Mouse (Mus musculus): Measurements from ENCODE around the gene Lsm7. TPM values are rescaled to one million over a fixed set of nuclear protein-coding genes. Genes with fewer than 3 reads are reported as not detected.
A peak's percentile ranks its signal among the peaks of the same experiment; 100 is the strongest.
"Not testable (repeated sequence)": the region's sequence is repeated elsewhere in the genome, so short reads cannot be mapped to it uniquely, and the experiment has no call there.

Gene Lsm7
- total RNA-seq, 4 experiments from 2014 or later: 6.2 to 19.0 (median 14.5) TPM

DNA sequence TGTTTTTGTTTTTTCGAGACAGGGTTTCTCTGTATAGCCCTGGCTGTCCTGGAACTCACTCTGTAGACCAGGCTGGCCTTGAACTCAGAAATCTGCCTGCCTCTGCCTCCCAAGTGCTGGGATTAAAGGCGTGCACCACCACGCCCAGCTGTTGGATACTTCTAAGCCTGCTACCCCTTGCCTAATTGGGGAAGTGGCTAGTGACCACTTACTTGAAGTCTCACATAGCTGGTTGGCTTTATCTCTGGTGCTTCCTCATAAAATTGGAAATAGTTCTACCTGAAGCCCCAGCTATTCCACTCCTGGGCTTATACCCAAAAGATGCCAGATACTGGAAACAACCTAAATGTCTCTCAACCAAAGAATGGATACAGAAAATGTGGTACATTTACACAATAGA lies 38.7 kb downstream of the Lsm7 start:
- DNase-seq (ENCODE audit: low spot score in 2 of 2): not testable (repeated sequence)

DNA sequence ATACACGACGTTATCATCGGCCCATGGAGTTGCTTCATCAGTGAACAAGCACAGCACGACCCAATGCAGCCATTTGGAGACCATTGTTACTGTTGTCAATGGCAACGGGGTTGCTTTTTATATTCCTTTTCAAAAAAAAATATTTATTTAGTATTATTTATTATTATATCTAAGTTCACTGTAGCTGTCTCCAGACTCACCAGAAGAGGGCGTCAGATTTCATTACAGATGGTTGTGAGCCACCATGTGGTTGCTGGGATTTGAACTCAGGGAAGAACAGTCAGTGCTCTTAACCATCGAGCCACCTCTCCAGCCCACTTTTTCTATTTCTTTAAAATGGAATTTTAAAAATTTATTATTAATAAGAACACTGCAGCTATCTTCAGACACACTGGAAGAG lies 40.2 kb downstream of the Lsm7 start:
- DNase-seq (ENCODE audit: low spot score in 2 of 2): no peak

- peak; percentile 77 to 79 for DNase-seq (ENCODE audit: low spot score in 2 of 2)
Measured at GRCm38 (mm10) chr10:80813366-80813765, 41.6 kb downstream of the Lsm7 start, which contains the start of gene Jsrp1. Gene Jsrp1 (minus strand): TSS chr10:80813498.

GRCm38 (mm10) chr10:80812391-80813041 lies 42.5 kb downstream of the Lsm7 start:
- peak; percentile 60 to 78 for DNase-seq (ENCODE audit: low spot score in 2 of 2)

- no peak for DNase-seq (ENCODE audit: low spot score in 2 of 2)
Measured at GRCm38 (mm10) chr10:80810084-80810483, 44.9 kb downstream of the Lsm7 start.

GRCm38 (mm10) chr10:80808985-80809632 lies 45.9 kb downstream of the Lsm7 start:
- no peak for DNase-seq (ENCODE audit: low spot score in 2 of 2)

DNA sequence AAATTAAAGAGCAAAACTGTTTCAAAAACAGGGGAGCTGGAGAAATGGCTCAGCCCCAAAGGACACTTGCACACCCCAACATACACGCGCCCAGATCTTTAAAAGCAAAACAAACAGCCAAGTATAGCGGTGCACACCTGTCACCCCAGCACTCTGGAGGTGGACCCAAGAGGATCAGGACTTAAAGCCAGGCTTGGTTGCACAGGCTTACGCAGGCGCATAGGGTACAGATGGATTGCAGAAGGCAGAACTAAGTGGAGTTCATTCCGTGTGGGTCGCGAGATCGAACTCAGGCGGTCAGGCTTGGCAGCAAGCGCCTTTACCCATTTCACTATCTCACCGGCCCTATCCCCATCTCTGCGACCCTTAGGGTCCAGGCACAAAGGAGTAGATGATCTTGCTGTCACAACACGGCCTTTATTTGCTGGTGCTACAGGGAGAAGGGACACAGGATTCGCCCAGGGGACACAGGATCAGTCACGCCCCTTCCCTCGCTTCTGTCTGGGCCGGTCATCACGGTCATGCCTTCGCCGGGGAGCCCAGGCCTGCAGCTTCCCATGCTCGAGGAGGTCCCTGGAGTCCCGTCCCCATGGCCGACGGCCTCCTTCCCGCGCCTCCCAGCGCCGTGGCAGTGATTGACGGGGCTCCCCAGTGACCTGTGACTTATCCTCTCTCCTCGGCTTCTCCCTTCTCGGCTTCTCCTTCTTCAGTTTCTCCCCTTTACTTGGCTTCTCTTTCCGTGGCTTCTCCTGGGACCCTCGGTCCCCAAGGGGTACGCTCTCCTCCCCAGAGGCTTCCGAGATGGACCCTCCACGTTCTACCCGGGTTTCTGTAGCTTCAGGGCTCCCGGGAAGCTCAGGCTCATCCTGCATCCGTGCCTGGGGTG lies 46.7 kb downstream of the Lsm7 start:
- DNase-seq (ENCODE audit: low spot score in 2 of 2): no peak

DNA sequence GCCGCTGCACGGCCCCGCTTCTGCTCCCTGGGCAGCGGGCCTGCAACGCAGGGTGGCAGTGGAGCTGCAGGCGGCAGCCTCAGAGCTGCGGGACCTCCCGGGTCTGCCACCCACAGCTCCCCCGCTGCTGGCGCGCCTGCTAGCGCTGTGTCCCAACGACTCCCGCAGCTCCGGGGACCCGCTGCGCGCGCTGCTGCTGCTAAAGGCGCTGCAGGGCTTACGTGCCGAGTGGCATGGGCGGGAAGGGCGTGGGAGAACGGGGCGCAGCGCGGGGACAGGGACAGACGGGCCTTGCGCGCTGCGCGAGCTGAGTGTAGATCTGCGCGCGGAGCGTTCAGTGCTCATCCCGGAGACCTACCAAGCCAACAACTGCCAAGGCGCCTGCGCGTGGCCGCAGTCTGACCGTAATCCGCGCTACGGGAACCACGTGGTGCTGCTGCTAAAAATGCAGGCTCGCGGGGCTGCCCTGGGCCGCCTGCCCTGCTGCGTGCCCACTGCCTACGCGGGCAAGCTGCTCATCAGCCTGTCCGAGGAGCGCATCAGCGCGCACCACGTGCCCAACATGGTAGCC lies 47.9 kb downstream of the Lsm7 start:
- peak; percentile 59 to 83 for DNase-seq (ENCODE audit: low spot score in 2 of 2)

DNA sequence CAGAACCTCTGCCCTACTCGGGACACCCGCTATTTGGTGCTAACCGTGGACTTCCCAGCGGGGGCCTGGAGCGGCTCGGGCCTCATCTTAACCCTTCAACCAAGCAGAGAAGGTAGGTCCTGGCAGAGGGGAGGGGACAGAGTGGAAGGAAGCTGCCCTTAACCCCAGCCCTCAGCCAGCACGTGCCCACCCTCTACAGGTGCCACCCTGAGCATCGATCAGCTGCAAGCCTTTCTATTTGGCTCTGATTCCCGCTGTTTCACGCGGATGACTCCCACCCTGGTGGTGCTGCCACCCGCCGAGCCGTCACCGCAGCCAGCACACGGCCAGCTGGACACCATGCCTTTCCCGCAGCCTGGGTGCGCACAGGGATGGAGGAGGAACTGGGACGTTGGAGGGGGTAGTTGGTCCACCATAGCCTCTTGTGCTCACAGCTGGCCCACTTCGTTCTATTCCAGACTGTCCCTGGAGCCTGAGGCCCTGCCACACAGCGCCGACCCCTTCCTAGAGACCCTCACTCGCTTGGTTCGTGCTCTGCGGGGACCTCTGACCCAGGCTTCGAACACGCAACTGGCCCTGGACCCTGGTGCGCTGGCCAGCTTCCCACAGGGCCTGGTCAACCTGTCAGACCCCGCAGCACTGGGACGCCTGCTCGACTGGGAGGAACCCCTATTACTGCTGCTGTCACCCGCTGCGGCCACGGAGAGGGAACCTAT lies 48.5 kb downstream of the Lsm7 start:
- no peak for DNase-seq (ENCODE audit: low spot score in 2 of 2)

DNA sequence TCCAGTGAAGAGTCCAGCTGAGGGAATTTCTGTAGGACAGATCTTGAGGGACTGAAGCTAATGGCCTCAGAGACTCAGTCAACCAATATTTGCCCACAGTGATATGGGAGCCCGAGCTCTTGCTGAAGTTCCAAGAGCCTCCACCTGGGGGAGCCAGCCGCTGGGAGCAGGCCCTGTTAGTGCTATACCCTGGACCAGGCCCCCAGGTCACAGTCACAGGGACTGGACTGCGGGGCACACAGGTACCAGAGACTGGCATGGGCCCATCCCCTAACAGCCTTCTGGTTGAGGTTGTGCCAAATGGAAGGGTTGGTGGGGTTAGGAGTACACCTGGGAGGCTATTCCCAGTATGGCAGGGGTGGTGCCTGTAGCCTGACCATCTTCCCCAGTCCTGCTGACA lies 49.1 kb downstream of the Lsm7 start:
- peak; percentile 61 to 71 for DNase-seq (ENCODE audit: low spot score in 2 of 2)

GRCm38 (mm10) chr10:80805322-80805721 lies 49.7 kb downstream of the Lsm7 start:
- DNase-seq (ENCODE audit: low spot score in 2 of 2): no peak

- DNase-seq (ENCODE audit: low spot score in 2 of 2): no peak
Measured at GRCm38 (mm10) chr10:80804916-80805315, 50.1 kb downstream of the Lsm7 start, which contains the start of gene Amh. Gene Amh (plus strand): TSS chr10:80805243.

GRCm38 (mm10) chr10:80804340-80804739 lies 50.7 kb downstream of the Lsm7 start:
- no peak for DNase-seq (ENCODE audit: low spot score in 2 of 2)

GRCm38 (mm10) chr10:80802996-80803395 lies 52.0 kb downstream of the Lsm7 start:
- DNase-seq (ENCODE audit: low spot score in 2 of 2): no peak

Small RNA genes within 50 kb of the gene (microRNA-seq; reads per million reads assigned to microRNA genes)
- gene Mir1982: 4.2 reads per million

Other genes with a start within 250 kb of the Lsm7 start
- under 1 TPM in 2 of 4 experiments, not detected in 2; 0.20 to 0.24 TPM for gene Gm49322, start 249.2 kb downstream of the Lsm7 start, total RNA-seq (2022)
- 100 to 1,000 TPM; 124 to 147 (median 144) TPM for gene Csnk1g2, start 232.4 kb downstream of the Lsm7 start, total RNA-seq (2022)
- 10 to 100 TPM; 36.7 to 40.7 (median 39.7) TPM for gene Btbd2, start 198.1 kb downstream of the Lsm7 start, total RNA-seq (2022)
- gene Mknk2, start 177.1 kb downstream of the Lsm7 start, total RNA-seq (2022): 100 to 1,000 TPM; 226 to 292 (median 253) TPM
- 1 to 10 TPM; 2.6 to 3.6 (median 3.4) TPM for gene Mob3a, start 153.2 kb downstream of the Lsm7 start, total RNA-seq (2022)
- 1 to 10 TPM; 1.0 to 3.1 (median 2.7) TPM for gene Izumo4, start 153.0 kb downstream of the Lsm7 start, total RNA-seq (2022)
- gene Ap3d1, start 112.9 kb downstream of the Lsm7 start, total RNA-seq (2022): 10 to 100 TPM; 24.1 to 29.3 (median 27.8) TPM
- gene Dot1l, start 100.0 kb downstream of the Lsm7 start, total RNA-seq (2022): 10 to 100 TPM; 12.4 to 13.8 (median 13.5) TPM
- gene Sf3a2, start 57.0 kb downstream of the Lsm7 start, total RNA-seq (2022): 10 to 100 TPM; 26.0 to 33.2 (median 29.9) TPM
- gene Plekhj1, start 56.6 kb downstream of the Lsm7 start, total RNA-seq (2022): 10 to 100 TPM; 24.2 to 34.4 (median 32.0) TPM
- gene Amh, start 50.0 kb downstream of the Lsm7 start, total RNA-seq (2022): under 1 TPM in 3 of 4 experiments, not detected in 1; 0.22 to 0.40 (median 0.24) TPM
- 100 to 1,000 TPM; 455 to 508 (median 490) TPM for gene Jsrp1, start 41.7 kb downstream of the Lsm7 start, total RNA-seq (2022)
- 1,000 to 10,000 TPM in 1 of 4 experiments, 100 to 1,000 TPM in 3; 735 to 1,031 (median 850) TPM for gene Oaz1, start 28.6 kb downstream of the Lsm7 start, total RNA-seq (2022)
- gene Lingo3, start 11.2 kb downstream of the Lsm7 start, total RNA-seq (2022): 10 to 100 TPM in 3 of 4 experiments, 1 to 10 TPM in 1; 7.4 to 12.5 (median 10.4) TPM
- 10 to 100 TPM; 11.3 to 12.5 (median 11.7) TPM for gene Sppl2b, start 66 bp upstream of the Lsm7 start, total RNA-seq (2022)
- gene Tmprss9, start 16.6 kb upstream of the Lsm7 start, total RNA-seq (2022): under 1 TPM in 1 of 4 experiments, not detected in 3; 0.13 TPM
- gene Timm13, start 45.8 kb upstream of the Lsm7 start, total RNA-seq (2022): 100 to 1,000 TPM; 119 to 143 (median 123) TPM
- gene Lmnb2, start 63.0 kb upstream of the Lsm7 start, total RNA-seq (2022): 1 to 10 TPM; 2.1 to 4.0 (median 2.3) TPM
- gene Gadd45b, start 74.9 kb upstream of the Lsm7 start, total RNA-seq (2022): 10 to 100 TPM in 3 of 4 experiments, 1 to 10 TPM in 1; 6.8 to 31.8 (median 26.9) TPM
- gene Gng7, start 159.7 kb upstream of the Lsm7 start, total RNA-seq (2022): 1 to 10 TPM; 1.1 to 2.7 (median 1.7) TPM
- gene Diras1, start 170.5 kb upstream of the Lsm7 start, total RNA-seq (2022): under 1 TPM in 1 of 4 experiments, not detected in 3; 0.24 TPM
- gene Slc39a3, start 182.2 kb upstream of the Lsm7 start, total RNA-seq (2022): 10 to 100 TPM; 12.9 to 15.3 (median 13.9) TPM
- gene Sgta, start 205.0 kb upstream of the Lsm7 start, total RNA-seq (2022): 100 to 1,000 TPM in 3 of 4 experiments, 10 to 100 TPM in 1; 99.1 to 108 (median 105) TPM
- gene Thop1, start 214.8 kb upstream of the Lsm7 start, total RNA-seq (2022): 10 to 100 TPM; 21.7 to 24.1 (median 22.9) TPM
- gene Creb3l3, start 243.7 kb upstream of the Lsm7 start, total RNA-seq (2022): under 1 TPM in 1 of 4 experiments, not detected in 3; 0.44 TPM

Measured in gastrocnemius, adult 8-10 months (tissue).